Mouse (Mus musculus) splenic B cell, adult 2 months (primary cell): ENCODE measurements around the gene Slc2a13.

Experiments
- DNase-seq: peaks from one replicate; pipeline ENCODE4 v3.0.0-alpha.2; 2011; ENCODE audit warnings: low read depth, low spot score
- H3K27me3 ChIP-seq: 2 replicates; pipeline ENCODE4 v1.6.1; 2012; ENCODE audit warnings: mild to moderate bottlenecking, low read length, moderate library complexity, mixed read lengths; ENCODE audit not compliant: control insufficient read depth, poor library complexity, insufficient read depth, severe bottlenecking
- H3K36me3 ChIP-seq: 2 replicates; pipeline ENCODE4 v1.6.1; 2012; ENCODE audit warnings: mild to moderate bottlenecking, low read length, moderate library complexity, mixed read lengths; ENCODE audit not compliant: control insufficient read depth, poor library complexity, insufficient read depth, severe bottlenecking

Gene Slc2a13

GRCm38 (mm10) chr15:91304296-91304852 lies 268.7 kb downstream of the Slc2a13 start:
- Histone ChIP-seq H3K27me3 (no peaks in the 10 kb centered on the region), H3K36me3 (no peaks in the 10 kb centered on the region)
- DNase-seq = peak; percentile 7

GRCm38 (mm10) chr15:91301366-91301765 lies 271.7 kb downstream of the Slc2a13 start:
- no peaks in the 10 kb centered on the region for H3K36me3 ChIP-seq
- H3K27me3 ChIP-seq = no peaks in the 10 kb centered on the region
- peak; percentile 71 for DNase-seq

- DNase-seq = no peak
- no peaks in the 10 kb centered on the region for H3K27me3 ChIP-seq
These were observed 273.7 kb downstream of the Slc2a13 start for GRCm38 (mm10) chr15:91299319-91299835.

GRCm38 (mm10) chr15:91283418-91283817 lies 289.6 kb downstream of the Slc2a13 start:
- no peaks in the 10 kb centered on the region for H3K27me3 ChIP-seq
- no peaks in the 10 kb centered on the region for H3K36me3 ChIP-seq
- no peak for DNase-seq

More at GRCm38 (mm10) chr15:91299319-91299835, 273.7 kb downstream of the Slc2a13 start:
- H3K36me3 ChIP-seq = no peaks in the 10 kb centered on the region

- Histone ChIP-seq H3K27me3 (no peaks in the 10 kb centered on the region), H3K36me3 (no peaks in the 10 kb centered on the region)
- no peak for DNase-seq
These were observed 290.2 kb downstream of the Slc2a13 start for GRCm38 (mm10) chr15:91282822-91283221.

DNA sequence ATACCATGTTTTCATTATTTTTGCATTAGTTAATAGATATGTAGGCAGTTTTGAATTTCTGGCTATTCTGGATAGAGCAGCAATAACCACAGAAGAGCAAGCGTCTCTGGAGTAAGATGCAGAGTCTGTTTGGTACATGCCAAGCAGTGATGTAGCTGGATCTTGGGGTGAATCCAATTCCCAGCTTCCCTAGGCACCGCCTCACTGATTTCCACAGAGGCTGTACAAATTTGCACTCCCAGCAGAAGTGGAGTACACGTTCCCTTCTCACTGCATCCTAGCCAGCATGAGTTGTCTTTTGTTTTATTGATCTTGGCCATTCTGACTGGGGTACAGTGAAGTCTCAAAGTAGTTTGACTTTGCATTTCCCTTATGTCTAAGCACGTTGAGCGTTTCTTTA lies 291.5 kb downstream of the Slc2a13 start:
- Histone ChIP-seq H3K27me3 (no peaks in the 10 kb centered on the region), H3K36me3 (no peaks in the 10 kb centered on the region)
- DNase-seq = no peak

DNA sequence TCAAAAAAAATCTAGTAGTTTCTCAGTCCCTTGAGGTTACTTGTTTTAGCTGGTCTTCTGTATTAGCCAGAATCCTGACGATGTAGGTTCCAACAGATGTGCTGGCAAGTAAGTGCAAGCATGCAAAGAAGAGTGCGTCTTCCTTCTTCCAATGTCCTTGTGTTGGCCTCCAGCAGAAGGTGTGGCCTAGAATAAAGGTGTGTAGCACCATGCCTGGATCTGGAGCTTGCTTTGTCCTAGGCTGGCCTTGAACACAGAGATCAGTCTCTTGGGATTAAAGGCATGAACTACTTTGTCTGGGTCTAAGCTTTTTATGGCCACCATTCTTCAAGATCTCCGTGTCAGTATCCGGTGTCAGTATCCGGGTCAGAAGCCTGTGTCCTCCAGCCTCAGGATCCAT lies 293.5 kb downstream of the Slc2a13 start:
- no peak for DNase-seq
- H3K27me3 ChIP-seq = no peaks in the 10 kb centered on the region
- H3K36me3 ChIP-seq = no peaks in the 10 kb centered on the region

DNA sequence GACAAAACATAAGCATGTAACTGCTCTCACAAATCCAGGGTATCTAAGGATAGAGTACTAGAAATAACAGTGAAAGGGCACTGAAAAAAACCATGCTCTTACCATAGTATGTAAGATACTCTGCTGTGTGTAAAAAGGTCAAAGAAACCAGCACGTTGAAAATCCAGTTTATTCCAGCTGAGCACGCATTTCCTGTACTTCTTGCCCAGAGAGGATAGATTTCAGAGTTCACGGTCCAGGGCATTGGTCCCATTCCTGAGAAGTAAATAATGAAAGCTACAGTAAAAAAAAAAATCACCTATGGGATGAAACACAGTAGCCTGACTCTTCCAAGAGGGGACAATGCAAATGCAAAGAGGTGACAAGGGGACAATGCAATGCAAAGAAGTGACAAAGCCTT lies 297.1 kb downstream of the Slc2a13 start:
- DNase-seq = no peak
- no peaks in the 10 kb centered on the region for H3K27me3 ChIP-seq
- no peaks in the 10 kb centered on the region for H3K36me3 ChIP-seq

DNA sequence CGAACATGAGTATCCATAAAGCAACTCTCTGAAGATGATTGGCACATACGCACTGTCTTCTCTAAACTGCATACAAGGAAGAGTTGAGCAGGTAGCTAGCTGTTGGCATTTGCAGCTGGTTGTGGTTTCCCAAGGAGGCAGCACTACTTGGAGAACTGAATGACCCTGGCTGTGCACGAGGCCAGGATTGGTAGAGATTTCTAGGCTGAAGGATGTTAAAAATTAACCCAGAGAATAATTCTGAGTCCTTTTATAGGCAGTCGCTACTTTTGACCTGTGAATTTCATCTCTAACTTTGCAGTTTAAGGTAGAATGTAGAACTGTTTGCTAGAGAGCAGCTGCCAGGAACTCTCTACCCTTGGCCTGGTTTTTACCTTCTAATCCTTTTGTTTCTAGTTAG lies 304.5 kb downstream of the Slc2a13 start:
- no peak for DNase-seq
- no peaks in the 10 kb centered on the region for H3K27me3 ChIP-seq
- H3K36me3 ChIP-seq = no peaks in the 10 kb centered on the region

DNA sequence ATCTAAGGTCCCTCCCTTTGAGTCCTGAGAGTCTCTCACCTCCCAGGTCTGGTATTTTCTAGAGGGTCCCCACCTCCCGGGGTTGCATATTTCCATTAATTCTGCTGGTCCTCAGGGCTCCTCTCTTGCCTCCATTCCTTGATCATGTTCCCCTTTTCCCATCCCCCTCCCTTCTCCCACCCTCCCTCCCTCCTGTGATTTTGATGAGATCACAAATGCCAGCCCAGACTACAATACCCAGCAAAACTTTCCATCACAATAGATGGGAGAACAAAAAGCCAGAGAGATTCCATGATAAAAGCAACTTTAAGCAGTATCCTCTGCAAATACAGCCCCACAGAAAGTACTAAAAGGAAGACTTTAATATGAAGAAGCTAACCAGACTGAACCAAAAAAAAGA lies 309.1 kb downstream of the Slc2a13 start:
- no peak for DNase-seq
- Histone ChIP-seq H3K27me3 (no peaks in the 10 kb centered on the region), H3K36me3 (no peaks in the 10 kb centered on the region)

GRCm38 (mm10) chr15:91260578-91260977 lies 312.5 kb downstream of the Slc2a13 start:
- H3K36me3 ChIP-seq = no peaks in the 10 kb centered on the region
- no peaks in the 10 kb centered on the region for H3K27me3 ChIP-seq
- no peak for DNase-seq

DNA sequence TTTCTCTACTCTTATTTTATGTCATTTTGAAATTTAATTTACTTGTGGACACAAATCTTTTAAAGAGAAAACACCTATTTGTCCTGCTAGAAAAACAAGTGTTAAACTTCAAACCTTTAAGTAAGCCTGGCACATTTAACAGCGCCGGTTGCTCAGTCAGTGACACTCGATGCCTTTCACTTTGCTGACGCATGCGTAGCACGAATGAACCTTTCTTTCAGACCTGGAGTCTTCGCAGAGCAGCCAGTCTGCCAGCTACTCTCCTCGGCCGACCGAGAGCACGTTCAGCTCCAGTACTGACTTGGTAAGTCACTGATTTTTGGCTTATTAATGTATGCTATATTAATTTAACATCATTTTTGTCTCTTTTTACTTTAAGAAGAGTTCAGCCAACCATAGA lies 315.9 kb downstream of the Slc2a13 start:
- H3K27me3 ChIP-seq = no peaks in the 10 kb centered on the region
- H3K36me3 ChIP-seq = no peaks in the 10 kb centered on the region
- no peak for DNase-seq

GRCm38 (mm10) chr15:91255308-91255707 lies 317.8 kb downstream of the Slc2a13 start:
- Histone ChIP-seq H3K36me3 (no peaks in the 10 kb centered on the region), H3K27me3 (no peaks in the 10 kb centered on the region)
- no peak for DNase-seq

DNA sequence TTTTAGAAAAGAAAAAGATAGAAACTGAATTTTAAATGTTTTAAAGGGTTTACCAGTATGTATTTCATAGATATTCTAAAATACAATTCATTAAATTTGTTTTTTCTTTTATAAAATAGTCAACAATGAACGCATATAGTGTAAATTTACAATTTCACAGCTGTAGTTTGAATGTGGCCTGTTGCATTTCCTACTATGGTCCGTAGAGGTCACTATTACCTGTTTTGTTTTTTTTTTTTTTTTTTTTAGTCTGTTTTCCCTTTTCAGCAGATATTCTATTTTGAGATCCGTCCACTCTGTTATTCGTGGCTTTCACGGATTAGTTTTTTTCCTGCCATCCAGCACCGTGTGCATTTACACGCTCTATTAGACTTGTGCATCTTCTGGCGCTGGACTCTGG lies 320.1 kb downstream of the Slc2a13 start:
- no peak for DNase-seq
- Histone ChIP-seq H3K36me3 (no peaks in the 10 kb centered on the region), H3K27me3 (no peaks in the 10 kb centered on the region)

GRCm38 (mm10) chr15:91251544-91252408 lies 321.3 kb downstream of the Slc2a13 start:
- no peak for DNase-seq
- Histone ChIP-seq H3K27me3 (no peaks in the 10 kb centered on the region), H3K36me3 (no peaks in the 10 kb centered on the region)
